Mouse (Mus musculus) MEL (cell line): ENCODE measurements around the gene Smim27. TPM values are rescaled to one million over a fixed set of nuclear protein-coding genes. Genes with fewer than 3 reads are reported as not detected.
A peak's percentile ranks its signal among the peaks of the same experiment; 100 is the strongest.
"Not testable (repeated sequence)": the region's sequence is repeated elsewhere in the genome, so short reads cannot be mapped to it uniquely, and the experiment has no call there.

Source experiments
- DNase-seq: peaks from one replicate; pipeline ENCODE4 v3.0.0; 2011; ENCODE audit warnings: low read depth, low spot score
- H3K27ac ChIP-seq: 2 replicates; pipeline ENCODE4 v1.5.1; 2012; ENCODE audit warnings: low read depth, mild to moderate bottlenecking, control low read depth, low read length, moderate library complexity; ENCODE audit not compliant: control insufficient read depth
- H3K27me3 ChIP-seq, 2 experiments: fragments of 150-350 bp in 1 of 2; sonication (generic) in 1 of 2; 2 replicates each; pipeline ENCODE4 v1.6.1; 2012; ENCODE audit warnings: low read length in 2 of 2, mild to moderate bottlenecking in 2 of 2, improper control_type of control experiment in 1 of 2, moderate library complexity in 1 of 2; ENCODE audit not compliant: insufficient read depth in 2 of 2, control insufficient read depth in 1 of 2
- H3K36me3 ChIP-seq, 2 experiments: 2 replicates each; pipeline ENCODE4 v1.6.1; 2012 to 2014; ENCODE audit warnings: low read length in 2 of 2, improper control_type of control experiment in 1 of 2, inconsistent platforms in 1 of 2, mild to moderate bottlenecking in 1 of 2; ENCODE audit not compliant: insufficient read depth in 2 of 2, control insufficient read depth in 1 of 2
- H3K4me1 ChIP-seq, 2 experiments: fragments of 150-350 bp in 1 of 2; sonication (generic) in 1 of 2; 2 replicates each; pipeline ENCODE4 v1.6.1; 2012; ENCODE audit warnings: low read length in 2 of 2, improper control_type of control experiment in 1 of 2, mild to moderate bottlenecking in 1 of 2; ENCODE audit not compliant: insufficient read depth in 2 of 2, control insufficient read depth in 1 of 2
- H3K4me3 ChIP-seq, 2 experiments: fragments of 150-350 bp in 1 of 2; sonication (generic) in 1 of 2; 2 replicates each; pipeline ENCODE4 v1.5.1; 2012; ENCODE audit warnings: low read depth in 2 of 2, low read length in 2 of 2, mild to moderate bottlenecking in 2 of 2, moderate library complexity in 2 of 2, control low read depth in 1 of 2, improper control_type of control experiment in 1 of 2; ENCODE audit not compliant: control insufficient read depth in 1 of 2, insufficient read depth in 1 of 2
- H3K79me2 ChIP-seq: 2 replicates; pipeline ENCODE4 v1.6.1; 2012; ENCODE audit warnings: mild to moderate bottlenecking, low read length, moderate library complexity; ENCODE audit not compliant: control insufficient read depth, poor library complexity, insufficient read depth
- H3K9ac ChIP-seq: 2 replicates; pipeline ENCODE4 v1.6.1; 2012; ENCODE audit warnings: low read depth, mild to moderate bottlenecking, control low read depth, low read length, moderate library complexity; ENCODE audit not compliant: control insufficient read depth, poor library complexity, severe bottlenecking
- H3K9me3 ChIP-seq: fragments of 150-350 bp; sonication (generic); replicated peaks from 2 replicates; pipeline ENCODE4 v1.6.1; 2012; ENCODE audit warnings: mild to moderate bottlenecking, low read length, improper control_type of control experiment, moderate library complexity; ENCODE audit not compliant: insufficient read depth
- BHLHE40 ChIP-seq: IDR thresholded peaks from 2 replicates; pipeline ENCODE4 v1.6.1; 2012; ENCODE audit warnings: low read depth, mild to moderate bottlenecking, inconsistent platforms, low read length, improper control_type of control experiment, borderline replicate concordance
- CHD1 ChIP-seq: IDR thresholded peaks from 2 replicates; pipeline ENCODE4 v1.6.1; 2012; ENCODE audit warnings: low read depth, mild to moderate bottlenecking, inconsistent platforms, low read length, improper control_type of control experiment
- CHD2 ChIP-seq: IDR thresholded peaks from 2 replicates; pipeline ENCODE4 v1.6.1; 2011; ENCODE audit warnings: low read length, improper control_type of control experiment
- ELF1 ChIP-seq: IDR thresholded peaks from 2 replicates; pipeline ENCODE4 v1.6.1; 2014; ENCODE audit warnings: low read depth, mild to moderate bottlenecking, inconsistent platforms, low read length, improper control_type of control experiment, moderate library complexity
- EP300 ChIP-seq, 2 experiments: IDR thresholded peaks; 2 replicates each; pipeline ENCODE4 v1.6.1; 2011; ENCODE audit warnings: improper control_type of control experiment in 2 of 2, low read length in 2 of 2, low read depth in 1 of 2, mild to moderate bottlenecking in 1 of 2
- ETS1 ChIP-seq: IDR thresholded peaks from 2 replicates; pipeline ENCODE4 v1.6.1; 2012; ENCODE audit warnings: low read depth, mild to moderate bottlenecking, inconsistent platforms, low read length, improper control_type of control experiment, moderate library complexity
- GABPA ChIP-seq: IDR thresholded peaks from 2 replicates; pipeline ENCODE4 v1.6.1; 2012; ENCODE audit warnings: low read depth, mild to moderate bottlenecking, inconsistent platforms, low read length, improper control_type of control experiment, moderate library complexity
- GATA1 ChIP-seq: IDR thresholded peaks from 2 replicates; pipeline ENCODE4 v1.6.1; 2011; ENCODE audit warnings: low read depth, low read length, improper control_type of control experiment
- HCFC1 ChIP-seq: IDR thresholded peaks from 2 replicates; pipeline ENCODE4 v1.6.1; 2012; ENCODE audit warnings: low read depth, mild to moderate bottlenecking, inconsistent platforms, low read length, improper control_type of control experiment, moderate library complexity
- JUND ChIP-seq: IDR thresholded peaks from 2 replicates; pipeline ENCODE4 v1.6.1; 2011; ENCODE audit warnings: low read depth, mild to moderate bottlenecking, improper control_type of control experiment, low read length
- MAFK ChIP-seq: IDR thresholded peaks from 2 replicates; pipeline ENCODE4 v1.6.1; 2011; ENCODE audit warnings: low read depth, mild to moderate bottlenecking, low read length, improper control_type of control experiment, borderline replicate concordance
- MAZ ChIP-seq: IDR thresholded peaks from 2 replicates; pipeline ENCODE4 v1.6.1; 2012; ENCODE audit warnings: low read depth, mild to moderate bottlenecking, inconsistent platforms, low read length, improper control_type of control experiment
- MEF2A ChIP-seq: IDR thresholded peaks from 2 replicates; pipeline ENCODE4 v1.6.1; 2014; ENCODE audit warnings: low read depth, mild to moderate bottlenecking, inconsistent platforms, low read length, improper control_type of control experiment; ENCODE audit not compliant: poor library complexity, insufficient replicate concordance, severe bottlenecking; ENCODE audit errors: extremely low read depth
- MXI1 ChIP-seq: IDR thresholded peaks from 2 replicates; pipeline ENCODE4 v1.6.1; 2011; ENCODE audit warnings: mild to moderate bottlenecking, low read depth, low read length, improper control_type of control experiment
- MYB ChIP-seq: IDR thresholded peaks from 2 replicates; pipeline ENCODE4 v1.6.1; 2011; ENCODE audit warnings: mild to moderate bottlenecking, low read depth, low read length, improper control_type of control experiment
- MYC ChIP-seq: IDR thresholded peaks from 2 replicates; pipeline ENCODE4 v1.6.1; 2011; ENCODE audit warnings: low read depth, mild to moderate bottlenecking, low read length, improper control_type of control experiment, moderate library complexity
- NELFE ChIP-seq: IDR thresholded peaks from 2 replicates; pipeline ENCODE4 v1.6.1; 2011; ENCODE audit warnings: low read depth, low read length, improper control_type of control experiment
- POLR2A ChIP-seq, 2 experiments: IDR thresholded peaks; 2 replicates each; pipeline ENCODE4 v1.6.1; 2011 to 2012; ENCODE audit warnings: low read length in 2 of 2, mild to moderate bottlenecking in 2 of 2, control low read depth in 1 of 2, improper control_type of control experiment in 1 of 2, low read depth in 1 of 2, moderate library complexity in 1 of 2; ENCODE audit not compliant: control insufficient read depth in 1 of 2, insufficient read depth in 1 of 2, poor library complexity in 1 of 2
- POLR2AphosphoS2 ChIP-seq: IDR thresholded peaks from 2 replicates; pipeline ENCODE4 v1.6.1; 2011; ENCODE audit warnings: low read length, improper control_type of control experiment
- POLR2AphosphoS5 ChIP-seq: IDR thresholded peaks from 2 replicates; pipeline ENCODE4 v1.6.1; 2012; ENCODE audit warnings: low read depth, borderline replicate concordance, mild to moderate bottlenecking, inconsistent platforms, low read length, moderate library complexity, mixed read lengths
- RCOR1 ChIP-seq: IDR thresholded peaks from 2 replicates; pipeline ENCODE4 v1.6.1; 2012; ENCODE audit warnings: low read depth, mild to moderate bottlenecking, inconsistent platforms, low read length, improper control_type of control experiment
- SIN3A ChIP-seq: IDR thresholded peaks from 2 replicates; pipeline ENCODE4 v1.6.1; 2012; ENCODE audit warnings: low read length, improper control_type of control experiment, inconsistent platforms
- SMC3 ChIP-seq: IDR thresholded peaks from 2 replicates; pipeline ENCODE4 v1.6.1; 2011; ENCODE audit warnings: low read depth, low read length, improper control_type of control experiment
- USF1 ChIP-seq: IDR thresholded peaks from 2 replicates; pipeline ENCODE4 v1.6.1; 2014; ENCODE audit warnings: low read depth, mild to moderate bottlenecking, inconsistent platforms, low read length, improper control_type of control experiment, moderate library complexity
- USF2 ChIP-seq, 2 experiments: IDR thresholded peaks; 2 replicates each; pipeline ENCODE4 v1.6.1; 2011 to 2012; ENCODE audit warnings: improper control_type of control experiment in 2 of 2, low read length in 2 of 2, borderline replicate concordance in 1 of 2, inconsistent platforms in 1 of 2, low read depth in 1 of 2, mild to moderate bottlenecking in 1 of 2; ENCODE audit not compliant: insufficient read depth in 1 of 2
- ZKSCAN1 ChIP-seq: IDR thresholded peaks from 2 replicates; pipeline ENCODE4 v1.6.1; 2012; ENCODE audit warnings: low read depth, mild to moderate bottlenecking, inconsistent platforms, low read length, improper control_type of control experiment, moderate library complexity
- ZMIZ1 ChIP-seq: IDR thresholded peaks from 2 replicates; pipeline ENCODE4 v1.6.1; 2012; ENCODE audit warnings: low read depth, mild to moderate bottlenecking, inconsistent platforms, low read length, improper control_type of control experiment, moderate library complexity
- ZNF384 ChIP-seq: IDR thresholded peaks from 2 replicates; pipeline ENCODE4 v1.6.1; 2012; ENCODE audit warnings: low read depth, mild to moderate bottlenecking, inconsistent platforms, low read length, improper control_type of control experiment
- polyA plus RNA-seq, 2 experiments: library from polyadenylated mRNA; stranded (reverse) in 1 of 2; unstranded in 1 of 2; fragments of >175 nt in 1 of 2; fragments of >200 nt in 1 of 2; gene quantifications; 2 replicates each; pipeline versions ENCODE4 v1.2.1 to v1.2.4; 2012; ENCODE audit warnings: low replicate concordance in 2 of 2, low read depth in 1 of 2; ENCODE audit not compliant: insufficient read length in 2 of 2, insufficient read depth in 1 of 2, missing spikeins in 1 of 2
- total RNA-seq: library from RNA; depleted of rRNA; stranded (reverse); fragments of 300-350 nt; gene quantifications from 2 replicates; pipeline ENCODE4 v1.2.3, GENCODE M21; 2012

Smim27 gene
- total and polyA plus RNA-seq, 3 experiments: 7.3 to 12.1 TPM; not detected in 1

DNA sequence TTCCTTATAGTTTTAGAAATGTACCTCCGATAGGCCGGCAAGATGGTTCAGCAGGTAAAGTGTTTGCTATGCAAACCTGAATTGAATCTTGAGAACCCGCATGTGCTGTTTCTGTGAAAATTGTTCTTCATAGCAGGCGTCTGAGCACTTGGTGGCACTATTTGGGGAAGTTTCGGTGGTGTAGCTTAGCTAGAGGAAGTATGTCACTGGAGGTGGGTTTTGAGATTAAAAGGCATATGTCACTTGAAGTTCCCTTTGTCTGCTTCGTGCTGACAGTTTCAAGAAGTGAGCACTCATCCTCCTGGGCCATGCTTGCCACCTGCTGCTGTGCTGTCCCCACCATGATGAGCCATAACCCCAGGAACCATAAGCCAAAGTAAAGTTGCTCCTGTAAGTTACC lies 18.0 kb downstream of the Smim27 start (continued):
- TF ChIP-seq ZMIZ1 (no peak), JUND (no peak), MXI1 (no peak; the same call in 1 of the 2 replicates), MAZ (no peak), HCFC1 (peak; percentile 68), CHD1 (no peak), EP300 (IDR thresholded peaks at IDR 0.05; ENCODE audit: low read depth in 1 of 2, low read length in 2 of 2) (no peak), ZKSCAN1 (no peak), MYC (peak; percentile 67; the same call in 1 of the 2 replicates), SMC3 (peak; percentile 52), CHD2 (no peak), POLR2AphosphoS2 (no peak), BHLHE40 (no peak), MEF2A (no peak), NELFE (no peak), SIN3A (no peak), GATA1 (no peak; the same call in 1 of the 2 replicates), ELF1 (no peak), USF1 (no peak), ETS1 (no peak), MAFK (no peak)

DNA sequence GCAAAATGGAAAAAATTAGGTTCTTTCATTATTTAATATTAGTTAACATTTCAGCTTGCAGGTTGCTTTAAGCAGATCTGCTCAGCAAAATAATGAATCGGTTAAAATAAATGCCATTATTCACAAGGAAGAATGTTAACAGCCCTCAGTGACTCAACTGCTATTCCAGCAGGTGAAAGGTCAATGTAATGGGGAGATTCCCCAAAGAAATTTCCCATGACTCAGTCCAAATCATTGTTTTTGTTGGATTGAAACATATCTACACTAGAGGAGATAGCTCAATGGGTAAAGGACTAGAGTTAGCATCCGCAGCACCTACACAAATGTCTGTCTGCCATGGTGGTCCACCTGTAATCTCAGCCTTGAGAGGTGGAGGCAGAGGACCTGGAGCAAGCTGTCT lies 19.7 kb downstream of the Smim27 start:
- Histone ChIP-seq H3K79me2 (no peaks in the 10 kb centered on the region), H3K27ac (no peak overlapping the region), H3K9ac (no peak overlapping the region), H3K4me3 (no peak overlapping the region), H3K36me3 (peaks cover 0 to 2% of the 10 kb centered on the region in 2 experiments; a peak in 2 of 4 replicates), H3K4me1 (peaks cover 0 to 3% of the 10 kb centered on the region in 2 experiments; a peak in 2 of 4 replicates), H3K27me3 (no peaks in the 10 kb centered on the region), H3K9me3 (no peaks in the 10 kb centered on the region)
- TF ChIP-seq ZNF384 (no peak), MXI1 (no peak), ZKSCAN1 (no peak), MYB (no peak), RCOR1 (no peak), POLR2A (IDR thresholded peaks at IDR 0.05; ENCODE audit: control insufficient read depth in 1 of 2, insufficient read depth in 1 of 2, low read depth in 1 of 2, low read length in 2 of 2, poor library complexity in 1 of 2) (no peak), MYC (no peak), ETS1 (no peak), EP300 (IDR thresholded peaks at IDR 0.05; ENCODE audit: low read depth in 1 of 2, low read length in 2 of 2) (no peak), POLR2AphosphoS5 (no peak), GABPA (no peak), MAFK (no peak), MAZ (no peak), JUND (no peak), SIN3A (no peak), CHD2 (no peak), USF1 (no peak), NELFE (no peak), USF2 (IDR thresholded peaks at IDR 0.05; ENCODE audit: borderline replicate concordance in 1 of 2, insufficient read depth in 1 of 2, low read depth in 1 of 2, low read length in 2 of 2) (no peak), ELF1 (no peak)
- no peak for DNase-seq

GRCm38 (mm10) chr4:40291511-40291910 lies 22.1 kb downstream of the Smim27 start:
- not testable (repeated sequence) for H3K4me3 ChIP-seq, H3K36me3 ChIP-seq, H3K9ac ChIP-seq, H3K79me2 ChIP-seq, H3K4me1 ChIP-seq, DNase-seq, H3K9me3 ChIP-seq, H3K27ac ChIP-seq, H3K27me3 ChIP-seq
